Mouse (Mus musculus) sigmoid colon, adult 10 weeks (tissue): Measurements from ENCODE around the gene B9d1. TPM values are rescaled to one million over a fixed set of nuclear protein-coding genes. Genes with fewer than 3 reads are reported as not detected.

Source experiments
- polyA plus RNA-seq: library from polyadenylated mRNA; stranded (reverse); fragments of 350-450 nt; fragmentation: Illumina TruSeq; extraction: RNeasy Lipid Tissue Mini Kit (QIAGEN cat#74804); gene quantifications from one replicate; pipeline ENCODE4 v1.2.3, GENCODE M21; 2014; ENCODE audit warnings: low read depth, low replicate concordance

B9d1 gene
- polyA plus RNA-seq, result not detected

DNA sequence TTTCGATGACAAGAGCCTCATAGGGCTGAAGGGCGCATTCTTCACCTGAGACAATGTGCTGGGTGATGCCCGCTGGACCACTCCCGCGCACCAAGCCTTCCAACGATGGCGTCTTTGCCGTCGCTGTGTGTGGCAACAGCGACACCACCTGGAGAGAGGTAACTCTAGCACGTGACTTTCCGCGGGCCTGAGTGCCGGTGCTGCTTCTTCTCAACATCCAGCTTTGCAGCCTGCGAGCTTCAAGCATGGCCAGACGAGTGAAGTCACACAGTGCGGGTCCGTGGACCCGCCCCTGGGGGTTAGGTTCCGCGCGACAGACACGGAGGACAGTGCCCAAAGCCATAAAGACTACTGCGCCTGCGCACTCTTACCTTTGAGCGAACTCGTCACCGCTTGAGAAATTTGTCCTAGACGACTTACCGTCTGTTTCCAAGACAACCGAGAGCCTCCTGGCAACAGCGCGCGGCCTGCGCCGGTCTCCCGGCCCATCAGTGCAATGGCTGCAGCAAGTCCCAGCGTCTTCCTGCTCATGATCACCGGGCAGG lies at the start of gene B9d1:
B9d1 (plus strand) TSS at position 432 of the 545 bp plus-strand sequence.

DNA sequence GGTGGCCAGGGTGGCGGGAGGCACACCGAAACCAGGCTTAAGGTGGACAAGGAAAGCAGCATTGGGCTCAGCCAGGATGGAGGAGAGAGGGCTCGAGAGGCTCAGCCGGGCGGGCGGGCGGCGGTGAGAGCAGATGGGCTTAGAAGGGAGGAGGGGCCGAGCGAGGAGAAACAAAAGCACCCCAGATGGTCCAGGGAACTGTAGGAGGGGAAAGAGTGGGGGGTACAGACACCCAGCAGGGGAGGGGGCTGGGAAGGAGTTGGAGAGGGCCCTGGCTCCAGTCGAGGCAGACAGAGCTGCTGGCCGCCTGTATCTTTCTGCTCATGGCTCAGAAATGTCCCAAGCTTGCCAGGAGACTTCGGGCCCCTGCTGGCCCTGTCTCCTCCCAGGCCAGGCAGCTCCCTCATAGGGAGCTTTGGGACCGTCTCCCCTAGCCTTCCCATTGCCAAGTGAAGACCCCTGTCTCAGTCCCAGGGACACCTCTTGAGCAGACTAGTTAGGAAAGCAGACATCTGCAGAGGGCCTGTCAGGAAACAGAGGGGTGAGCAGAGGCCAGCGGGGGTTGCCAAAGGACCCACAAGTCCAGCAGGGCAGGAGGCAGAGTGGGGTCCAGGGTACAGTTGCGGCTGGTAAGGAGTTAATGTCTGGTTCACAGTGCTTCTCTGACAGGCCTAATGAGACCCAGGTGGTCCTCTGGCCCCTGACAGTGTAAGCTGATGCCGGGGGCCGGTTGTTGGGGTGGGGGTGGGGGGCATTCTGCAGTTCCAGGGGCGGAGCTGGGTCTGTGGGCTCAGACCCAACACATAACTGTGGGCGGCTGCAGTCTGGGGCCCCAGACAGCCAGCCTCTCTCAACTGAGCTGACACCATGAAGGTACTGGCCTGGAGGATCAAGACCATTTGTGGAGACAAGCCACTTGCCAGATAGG lies 20.1 kb upstream of the B9d1 start, which contains the start of gene Mfap4:
Mfap4 (plus strand) TSS at position 819 of the 928 bp plus-strand sequence.

DNA sequence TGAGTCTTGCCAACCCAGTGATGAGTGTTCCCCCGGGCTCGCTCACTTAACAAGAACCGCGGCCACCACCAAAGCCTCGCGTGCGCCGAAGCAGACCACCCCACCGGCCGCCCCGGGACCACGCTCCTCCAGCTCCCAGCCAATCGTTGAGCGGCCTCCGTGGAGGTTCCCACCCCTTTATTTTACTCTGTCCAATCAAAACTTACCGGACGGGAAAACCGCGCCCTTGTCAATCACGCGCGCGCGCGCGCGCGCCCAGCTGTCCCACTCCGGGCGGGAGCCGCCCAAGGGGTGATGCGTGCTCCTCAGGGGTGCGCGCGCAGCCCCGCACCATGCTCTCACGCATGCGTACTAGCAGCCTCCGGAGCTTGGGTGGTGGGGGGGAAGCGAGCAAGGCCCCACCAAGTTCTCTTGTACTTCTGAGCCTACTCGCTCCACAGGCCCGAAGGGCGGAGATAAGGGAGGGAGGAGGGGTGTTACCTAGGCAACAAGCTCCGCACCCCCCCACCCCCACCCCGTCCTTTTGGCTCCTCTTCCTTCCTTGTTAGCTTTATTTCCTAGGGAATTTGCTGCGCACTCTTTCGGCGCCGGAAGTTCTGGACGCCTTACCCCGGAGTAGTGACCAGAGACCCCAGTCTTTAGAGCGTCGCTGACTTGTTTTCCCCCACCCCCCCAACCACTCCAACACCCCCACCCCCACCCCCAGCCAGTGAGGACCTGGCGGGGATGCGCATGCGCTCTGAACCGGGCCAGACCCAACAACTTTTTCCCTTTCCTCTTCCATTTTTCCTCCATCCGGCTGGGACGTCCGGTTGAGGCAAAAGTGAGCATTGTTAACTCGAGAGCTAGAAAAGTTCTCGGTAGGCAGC lies 10.6 kb upstream of the B9d1 start, which contains the start of gene Mapk7:
Mapk7 (minus strand) TSS at position 278 of the 869 bp plus-strand sequence.

Other genes starting within 250 kb of the B9d1 start
- 105 TPM for gene Aldh3a2, start 237.7 kb upstream of the B9d1 start, polyA plus RNA-seq
- gene Slc47a2, start 162.3 kb upstream of the B9d1 start, polyA plus RNA-seq, result not detected
- gene Slc47a1, start 126.8 kb upstream of the B9d1 start, polyA plus RNA-seq, result 0.79 TPM
- not detected for gene Rnf112, start 51.0 kb upstream of the B9d1 start, polyA plus RNA-seq
- 2.0 TPM for gene Mfap4, start 19.7 kb upstream of the B9d1 start, polyA plus RNA-seq
- gene Mapk7, start 10.7 kb upstream of the B9d1 start, polyA plus RNA-seq, result 0.91 TPM
- 14.9 TPM for gene Epn2, start 74.5 kb downstream of the B9d1 start, polyA plus RNA-seq
- 0.54 TPM for gene Grap, start 148.1 kb downstream of the B9d1 start, polyA plus RNA-seq
- gene Fam83g, start 178.9 kb downstream of the B9d1 start, polyA plus RNA-seq, result 1.1 TPM
- not detected for gene Slc5a10, start 215.7 kb downstream of the B9d1 start, polyA plus RNA-seq